Mouse (Mus musculus) stomach, embryonic 14.5 days (tissue): ENCODE results near the gene Gm10310. TPM values are rescaled to one million over a fixed set of nuclear protein-coding genes. Genes with fewer than 3 reads are reported as not detected.
"Not testable (repeated sequence)": the region's sequence is repeated elsewhere in the genome, so short reads cannot be mapped to it uniquely, and the experiment has no call there.

Experiments used
- ATAC-seq: fragments of 200-750 bp; cut with Nextera tagmentation; 2 replicates; pipeline ENCODE4 v1.8.0; 2017; ENCODE audit warnings: low read depth, moderate TSS enrichment; ENCODE audit not compliant: insufficient number of reproducible peaks, insufficient read depth, low FRiP score
- H3K27ac ChIP-seq: fragments of 300-500 bp; sonication (generic); 2 replicates; pipeline ENCODE4 v1.5.1; 2014; ENCODE audit warnings: mild to moderate bottlenecking, low read length, moderate library complexity, mixed read lengths
- H3K27me3 ChIP-seq: fragments of 300-500 bp; sonication (generic); 2 replicates; pipeline ENCODE4 v1.6.1; 2014; ENCODE audit warnings: low read length, control low read depth, mixed read lengths; ENCODE audit not compliant: control insufficient read depth, insufficient read depth
- H3K36me3 ChIP-seq: fragments of 300-500 bp; sonication (generic); 2 replicates; pipeline ENCODE4 v1.6.1; 2014; ENCODE audit warnings: mild to moderate bottlenecking, control low read depth, low read length, moderate library complexity, mixed read lengths; ENCODE audit not compliant: control insufficient read depth, insufficient read depth
- H3K4me1 ChIP-seq: fragments of 300-500 bp; sonication (generic); 2 replicates; pipeline ENCODE4 v1.6.1; 2014; ENCODE audit warnings: low read length, control low read depth, mixed read lengths; ENCODE audit not compliant: control insufficient read depth, insufficient read depth
- H3K4me2 ChIP-seq: fragments of 300-500 bp; sonication (generic); replicated peaks from 2 replicates; pipeline ENCODE4 v1.6.1; 2014; ENCODE audit warnings: low read depth, low read length, control low read depth
- H3K4me3 ChIP-seq: fragments of 300-500 bp; sonication (generic); 2 replicates; pipeline ENCODE4 v1.5.1; 2014; ENCODE audit warnings: low read depth, low read length, control low read depth
- H3K9ac ChIP-seq: fragments of 300-500 bp; sonication (generic); replicated peaks from 2 replicates; pipeline ENCODE4 v1.6.1; 2014; ENCODE audit warnings: low read depth, mild to moderate bottlenecking, control low read depth, low read length, moderate library complexity, mixed read lengths
- H3K9me3 ChIP-seq: fragments of 300-500 bp; sonication (generic); 2 replicates; pipeline ENCODE4 v1.6.1; 2016; ENCODE audit warnings: low read depth, low read length, control low read depth; ENCODE audit not compliant: control insufficient read depth
- whole genome bisulfite sequencing: fragments of 180-500 bp; shearing (Covaris S2); extraction: QIAGEN DNeasy Blood & Tissue Kit; methylation state at CpG from one replicate; pipeline ENCODE4 v1.1.7; 2014; 5-methylcytosine and 5-hydroxymethylcytosine counted together
- polyA plus RNA-seq: library from polyadenylated mRNA; unstranded; fragments of >200 nt; fragmentation: Nextera tagmentation; extraction: Ambion mirVana; gene quantifications from 2 replicates; pipeline ENCODE4 v1.2.1, GENCODE M21; 2014

Gene Gm10310
- not detected in 2 replicates for polyA plus RNA-seq

DNA sequence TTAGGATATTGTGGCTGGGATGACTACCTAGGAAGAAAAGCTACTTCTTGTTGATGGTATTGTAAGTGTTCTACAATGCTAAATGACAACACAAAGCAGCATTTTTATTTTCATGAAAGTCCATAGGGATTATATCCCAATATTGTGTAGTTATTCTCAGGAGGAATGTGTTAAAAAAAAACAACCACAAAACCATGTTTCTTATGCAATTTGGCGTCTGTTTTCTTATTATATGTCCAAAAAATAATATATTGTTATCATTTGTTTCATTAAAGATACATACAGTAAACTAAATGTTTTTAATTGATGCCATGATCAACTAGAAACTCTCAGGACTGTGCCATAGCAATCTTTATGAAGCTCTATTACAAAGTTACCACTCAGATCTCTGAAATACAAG lies at the start of gene Gm10310:
Gene Gm10310 (minus strand): TSS at position 101 of the 400 bp plus-strand sequence.
- not testable (repeated sequence) for H3K36me3 ChIP-seq, H3K27ac ChIP-seq, H3K9ac ChIP-seq, H3K27me3 ChIP-seq, H3K4me2 ChIP-seq, H3K4me1 ChIP-seq, H3K9me3 ChIP-seq, H3K4me3 ChIP-seq, ATAC-seq
- no CpG with 5 or more reads among the region's 1 CpGs for WGBS

DNA sequence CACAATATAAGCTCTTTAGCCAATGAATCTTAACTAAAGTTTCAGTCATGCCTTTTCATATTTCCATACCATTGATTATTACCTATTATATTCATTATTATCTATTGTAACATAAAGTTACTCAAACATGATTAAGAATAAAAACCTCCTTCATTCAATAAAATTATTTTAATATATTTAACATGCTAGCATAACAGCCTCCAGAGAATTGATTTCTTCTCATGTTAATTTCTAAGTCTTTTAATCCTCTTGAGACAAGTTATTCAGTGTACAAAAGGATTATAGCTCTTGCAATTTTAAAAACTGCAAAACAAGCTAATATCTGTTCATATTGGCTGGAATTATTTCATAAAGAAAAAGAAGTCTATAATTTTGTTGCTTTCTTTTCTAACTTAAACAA lies 45.2 kb upstream of the Gm10310 start, which contains the start of gene Olfr821:
Gene Olfr821 (plus strand): TSS at position 301 of the 400 bp plus-strand sequence.
- Histone ChIP-seq H3K27me3 (no peaks in the 10 kb centered on the region), H3K9ac (no peak within 1 kb of the TSS), H3K4me3 (no peak within 1 kb of the TSS), H3K36me3 (no peaks in the 10 kb centered on the region), H3K9me3 (no peaks in the 10 kb centered on the region), H3K4me1 (no peaks in the 10 kb centered on the region), H3K27ac (no peak within 1 kb of the TSS), H3K4me2 (no peak within 1 kb of the TSS)
- no peak for ATAC-seq

DNA sequence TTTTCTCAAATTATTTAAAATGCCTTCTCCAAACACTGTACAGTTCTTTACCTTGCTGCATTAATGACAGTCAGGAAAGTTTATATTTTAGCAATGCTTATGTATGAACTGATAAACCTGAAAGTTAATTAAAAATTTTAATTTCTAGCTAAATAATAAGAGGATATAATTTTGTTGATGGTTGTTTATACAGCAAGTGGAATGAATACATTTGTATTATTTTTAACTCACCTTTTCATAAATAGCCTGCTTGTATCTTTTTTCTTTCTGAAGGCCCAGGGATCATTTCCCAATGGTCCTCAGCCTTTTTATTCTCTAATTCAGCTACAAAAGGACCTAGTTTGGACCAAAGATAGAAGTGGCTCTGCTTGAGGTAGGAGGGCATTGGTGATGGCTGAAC lies 27.5 kb upstream of the Gm10310 start, which contains the start of gene Olfr820:
Gene Olfr820 (plus strand): TSS at position 301 of the 400 bp plus-strand sequence.
- Histone ChIP-seq H3K27ac (no peak within 1 kb of the TSS), H3K27me3 (no peaks in the 10 kb centered on the region), H3K9me3 (no peaks in the 10 kb centered on the region), H3K4me1 (no peaks in the 10 kb centered on the region), H3K4me2 (no peak within 1 kb of the TSS), H3K9ac (no peak within 1 kb of the TSS), H3K4me3 (no peak within 1 kb of the TSS), H3K36me3 (no peaks in the 10 kb centered on the region)
- ATAC-seq = no peak

DNA sequence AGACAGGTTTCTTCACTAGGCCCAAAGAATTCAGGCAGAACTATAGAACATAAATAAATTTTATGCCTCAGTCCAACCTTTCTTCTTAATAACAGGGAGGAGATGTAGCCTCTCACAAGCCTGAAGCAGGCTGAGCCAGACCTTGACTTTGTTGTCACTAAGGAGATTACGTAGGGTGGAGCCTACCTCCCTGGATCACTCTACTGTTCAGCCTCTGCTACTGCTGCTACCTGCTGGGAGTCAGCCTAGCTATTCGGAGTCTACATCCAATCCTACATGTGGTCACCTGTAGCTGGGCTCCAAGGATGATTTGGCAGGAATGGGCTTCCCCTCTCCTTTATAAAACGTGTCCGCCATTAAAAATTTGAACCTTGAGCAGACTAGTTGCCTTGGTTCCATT lies 20.5 kb upstream of the Gm10310 start:
- not testable (repeated sequence) for H3K27ac ChIP-seq, H3K4me3 ChIP-seq, H3K4me1 ChIP-seq, H3K27me3 ChIP-seq, ATAC-seq, H3K36me3 ChIP-seq, H3K9me3 ChIP-seq, H3K4me2 ChIP-seq, H3K9ac ChIP-seq
- WGBS = 88% methylated on average over 4 of the region's 4 CpGs

DNA sequence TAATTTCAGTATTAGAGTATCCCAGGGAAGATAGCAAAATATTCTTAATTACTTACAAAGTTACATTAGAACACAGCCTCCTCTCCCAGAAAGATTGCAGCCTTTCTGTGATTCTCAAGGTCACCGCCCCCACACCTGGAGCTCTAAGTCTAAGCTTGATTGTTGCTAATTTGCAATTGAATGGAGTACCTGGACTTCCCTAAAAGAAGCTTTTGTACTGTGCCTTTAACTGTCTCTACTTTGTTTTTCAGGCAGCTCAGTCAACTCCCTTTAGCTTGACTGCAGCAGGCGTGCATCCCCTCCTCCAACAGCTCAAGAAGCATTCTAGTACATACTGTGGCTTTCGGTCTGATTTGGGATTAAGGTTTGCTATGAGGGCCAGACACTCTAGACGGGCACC lies 19.2 kb upstream of the Gm10310 start:
- H3K36me3 ChIP-seq, H3K9me3 ChIP-seq, H3K27ac ChIP-seq, H3K27me3 ChIP-seq, H3K4me3 ChIP-seq, H3K4me1 ChIP-seq, H3K9ac ChIP-seq, ATAC-seq, H3K4me2 ChIP-seq: not testable (repeated sequence)
- WGBS = 85% methylated on average over 4 of the region's 4 CpGs

DNA sequence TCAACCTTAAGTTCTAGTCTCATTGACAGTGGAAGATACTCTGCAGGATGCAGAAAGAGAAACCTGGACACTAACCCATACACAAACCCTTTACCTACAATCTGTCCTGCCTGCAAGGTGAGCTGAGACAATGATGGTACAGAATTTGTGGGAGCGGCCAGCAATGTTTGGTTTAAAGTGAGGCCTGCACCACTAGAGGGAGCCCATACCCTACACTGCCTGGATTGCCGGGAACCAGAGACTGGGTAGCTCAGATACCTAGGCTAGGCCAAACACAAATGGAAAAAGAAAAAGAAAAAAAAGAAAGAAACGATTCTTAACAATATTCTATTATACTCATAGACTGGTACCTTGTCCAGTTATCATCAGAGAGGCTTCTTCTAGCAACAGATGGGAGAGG lies 3.0 kb downstream of the Gm10310 start:
- H3K4me1 ChIP-seq, H3K36me3 ChIP-seq: not testable (repeated sequence)
- no CpG with 5 or more reads among the region's 3 CpGs for WGBS

DNA sequence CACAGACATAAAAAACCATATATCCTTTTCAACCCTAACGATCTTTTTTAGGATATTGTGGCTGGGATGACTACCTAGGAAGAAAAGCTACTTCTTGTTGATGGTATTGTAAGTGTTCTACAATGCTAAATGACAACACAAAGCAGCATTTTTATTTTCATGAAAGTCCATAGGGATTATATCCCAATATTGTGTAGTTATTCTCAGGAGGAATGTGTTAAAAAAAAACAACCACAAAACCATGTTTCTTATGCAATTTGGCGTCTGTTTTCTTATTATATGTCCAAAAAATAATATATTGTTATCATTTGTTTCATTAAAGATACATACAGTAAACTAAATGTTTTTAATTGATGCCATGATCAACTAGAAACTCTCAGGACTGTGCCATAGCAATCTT lies 8.8 kb downstream of the Gm10310 start, which contains the start of gene Olfr247:
Gene Olfr247 (minus strand): TSS at position 101 of the 400 bp plus-strand sequence.
- H3K9me3 ChIP-seq, H3K27ac ChIP-seq, H3K4me2 ChIP-seq, H3K4me3 ChIP-seq, ATAC-seq, H3K36me3 ChIP-seq, H3K9ac ChIP-seq, H3K4me1 ChIP-seq, H3K27me3 ChIP-seq: not testable (repeated sequence)
- WGBS = no CpG with 5 or more reads among the region's 2 CpGs

More for the DNA sequence above, 3.0 kb downstream of the Gm10310 start:
- H3K9me3 ChIP-seq, ATAC-seq, H3K9ac ChIP-seq, H3K4me3 ChIP-seq, H3K27me3 ChIP-seq, H3K27ac ChIP-seq, H3K4me2 ChIP-seq: not testable (repeated sequence)

DNA sequence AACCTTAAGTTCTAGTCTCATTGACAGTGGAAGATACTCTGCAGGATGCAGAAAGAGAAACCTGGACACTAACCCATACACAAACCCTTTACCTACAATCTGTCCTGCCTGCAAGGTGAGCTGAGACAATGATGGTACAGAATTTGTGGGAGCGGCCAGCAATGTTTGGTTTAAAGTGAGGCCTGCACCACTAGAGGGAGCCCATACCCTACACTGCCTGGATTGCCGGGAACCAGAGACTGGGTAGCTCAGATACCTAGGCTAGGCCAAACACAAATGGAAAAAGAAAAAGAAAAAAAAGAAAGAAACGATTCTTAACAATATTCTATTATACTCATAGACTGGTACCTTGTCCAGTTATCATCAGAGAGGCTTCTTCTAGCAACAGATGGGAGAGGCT lies 11.9 kb downstream of the Gm10310 start:
- H3K27ac ChIP-seq, H3K36me3 ChIP-seq, H3K4me2 ChIP-seq, H3K4me3 ChIP-seq, H3K27me3 ChIP-seq, ATAC-seq, H3K4me1 ChIP-seq, H3K9ac ChIP-seq, H3K9me3 ChIP-seq: not testable (repeated sequence)
- WGBS = no CpG with 5 or more reads among the region's 3 CpGs

DNA sequence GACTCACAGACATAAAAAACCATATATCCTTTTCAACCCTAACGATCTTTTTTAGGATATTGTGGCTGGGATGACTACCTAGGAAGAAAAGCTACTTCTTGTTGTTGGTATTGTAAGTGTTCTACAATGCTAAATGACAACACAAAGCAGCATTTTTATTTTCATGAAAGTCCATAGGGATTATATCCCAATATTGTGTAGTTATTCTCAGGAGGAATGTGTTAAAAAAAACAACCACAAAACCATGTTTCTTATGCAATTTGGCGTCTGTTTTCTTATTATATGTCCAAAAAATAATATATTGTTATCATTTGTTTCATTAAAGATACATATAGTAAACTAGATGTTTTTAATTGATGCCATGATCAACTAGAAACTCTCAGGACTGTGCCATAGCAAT lies 17.7 kb downstream of the Gm10310 start, which contains the start of gene Olfr819:
Gene Olfr819 (minus strand): TSS at position 101 of the 400 bp plus-strand sequence.
- H3K4me1 ChIP-seq, ATAC-seq, H3K27me3 ChIP-seq, H3K4me2 ChIP-seq, H3K27ac ChIP-seq, H3K9ac ChIP-seq, H3K36me3 ChIP-seq, H3K9me3 ChIP-seq, H3K4me3 ChIP-seq: not testable (repeated sequence)
- 81% methylated on average over 2 of the region's 2 CpGs for WGBS
